Mouse (Mus musculus) myocyte (in vitro differentiated cells): ENCODE measurements around the gene Neil1. TPM values are rescaled to one million over a fixed set of nuclear protein-coding genes. Genes with fewer than 3 reads are reported as not detected.
A peak's percentile ranks its signal among the peaks of the same experiment; 100 is the strongest.

ENCODE experiments used
- H3K27me3 ChIP-seq: one replicate; pipeline ENCODE4 v1.6.1; 2011; ENCODE audit not compliant: control insufficient read depth, insufficient read depth, insufficient read length
- H3K36me3 ChIP-seq: one replicate; pipeline ENCODE4 v1.6.1; 2011; ENCODE audit not compliant: control insufficient read depth, insufficient read depth
- H3K4me2 ChIP-seq: one replicate; pipeline ENCODE4 v1.6.1; 2011; ENCODE audit warnings: low read depth, control low read depth
- H3K4me3 ChIP-seq: one replicate; pipeline ENCODE4 v1.5.1; 2011; ENCODE audit warnings: mild to moderate bottlenecking, control low read depth, moderate library complexity
- H3K79me2 ChIP-seq: one replicate; pipeline ENCODE4 v1.6.1; 2011; ENCODE audit not compliant: control insufficient read depth, insufficient read depth
- H3ac ChIP-seq: one replicate; pipeline ENCODE4 v1.6.1; 2011; ENCODE audit not compliant: control insufficient read depth, insufficient read length
- CEBPB ChIP-seq: IDR thresholded peaks from 2 replicates; pipeline ENCODE4 v1.6.1; 2011; ENCODE audit warnings: mild to moderate bottlenecking, moderate library complexity; ENCODE audit not compliant: poor library complexity, insufficient read depth, severe bottlenecking
- E2F4 ChIP-seq: IDR thresholded peaks from one replicate; pipeline ENCODE4 v1.6.1; 2011; ENCODE audit warnings: mild to moderate bottlenecking, control low read depth, moderate library complexity; ENCODE audit not compliant: insufficient read depth
- MAX ChIP-seq: IDR thresholded peaks from one replicate; pipeline ENCODE4 v1.6.1; 2011; ENCODE audit warnings: low read depth, mild to moderate bottlenecking, control low read depth
- MYOD1 ChIP-seq, 3 experiments: IDR thresholded peaks; one replicate each; pipeline ENCODE4 v1.6.1; 2011; ENCODE audit warnings: control low read depth in 2 of 3, low read depth in 2 of 3, mild to moderate bottlenecking in 2 of 3, moderate library complexity in 1 of 3; ENCODE audit not compliant: insufficient read length in 2 of 3, control insufficient read depth in 1 of 3
- MYOG ChIP-seq, 3 experiments: IDR thresholded peaks; one replicate each; pipeline ENCODE4 v1.6.1; 2011; ENCODE audit warnings: control low read depth in 2 of 3, low read depth in 2 of 3, mild to moderate bottlenecking in 2 of 3; ENCODE audit not compliant: insufficient read length in 2 of 3, control insufficient read depth in 1 of 3, insufficient read depth in 1 of 3
- POLR2A ChIP-seq: IDR thresholded peaks from one replicate; pipeline ENCODE4 v1.6.1; 2011; ENCODE audit warnings: low read depth, mild to moderate bottlenecking, control low read depth, moderate library complexity; ENCODE audit not compliant: insufficient read length
- POLR2AphosphoS2 ChIP-seq: IDR thresholded peaks from one replicate; pipeline ENCODE4 v1.6.1; 2011; ENCODE audit warnings: low read depth, control low read depth; ENCODE audit not compliant: insufficient read length
- REST ChIP-seq: IDR thresholded peaks from one replicate; pipeline ENCODE4 v1.6.1; 2011; ENCODE audit warnings: mild to moderate bottlenecking, control low read depth, moderate library complexity; ENCODE audit not compliant: insufficient read depth, insufficient read length
- SRF ChIP-seq: IDR thresholded peaks from one replicate; pipeline ENCODE4 v1.6.1; 2011; ENCODE audit warnings: low read depth; ENCODE audit not compliant: control insufficient read depth, insufficient read length
- TCF12 ChIP-seq: IDR thresholded peaks from one replicate; pipeline ENCODE4 v1.6.1; 2011; ENCODE audit warnings: mild to moderate bottlenecking, control low read depth; ENCODE audit not compliant: poor library complexity, insufficient read depth, severe bottlenecking
- TCF3 ChIP-seq: IDR thresholded peaks from one replicate; pipeline ENCODE4 v1.6.1; 2011; ENCODE audit warnings: low read depth, control low read depth; ENCODE audit not compliant: insufficient read length
- USF1 ChIP-seq: IDR thresholded peaks from one replicate; pipeline ENCODE4 v1.6.1; 2011; ENCODE audit warnings: low read depth, mild to moderate bottlenecking, control low read depth, moderate library complexity
- polyA plus RNA-seq: library from polyadenylated mRNA; unstranded; fragments of >200 nt; fragmentation: generic; extraction: Trizol; gene quantifications from one replicate; pipeline ENCODE4 v1.2.1, GENCODE M21; 2012; ENCODE audit warnings: missing spikeins

Gene Neil1
- polyA plus RNA-seq, 1 experiment, result 12.7 TPM

- no peak for TF ChIP-seq POLR2AphosphoS2
- H3K4me3 ChIP-seq, result peak overlapping the region; percentile 37
- H3K27me3 ChIP-seq, result no peaks in the 10 kb centered on the region
- no peaks in the 10 kb centered on the region for H3K36me3 ChIP-seq
- no peaks in the 10 kb centered on the region for H3K79me2 ChIP-seq
- no peak overlapping the region for H3ac ChIP-seq
- peak overlapping the region; percentile 89 for H3K4me2 ChIP-seq
These were observed 631 bp downstream of the Neil1 start for GRCm38 (mm10) chr9:57147205-57148143.

- no peaks in the 10 kb centered on the region for H3K79me2 ChIP-seq
- TF ChIP-seq MYOG (IDR thresholded peaks at IDR 0.05; ENCODE audit: control insufficient read depth in 1 of 3, insufficient read depth in 1 of 3, insufficient read length in 2 of 3, low read depth in 2 of 3), result no peak
- no peak for TF ChIP-seq USF1
- no peak for TF ChIP-seq MYOD1 (IDR thresholded peaks at IDR 0.05; ENCODE audit: control insufficient read depth in 1 of 3, insufficient read length in 2 of 3, low read depth in 2 of 3)
- no peak for TF ChIP-seq POLR2AphosphoS2
- TF ChIP-seq E2F4, result no peak
- no peak for TF ChIP-seq CEBPB
- TF ChIP-seq TCF12, result no peak
- TF ChIP-seq SRF, result no peak
- TF ChIP-seq MAX, result no peak
- TF ChIP-seq TCF3, result no peak
- H3K36me3 ChIP-seq, result no peaks in the 10 kb centered on the region
- H3K4me3 ChIP-seq, result peak overlapping the region; percentile 37
- peak overlapping the region; percentile 89 for H3K4me2 ChIP-seq
- no peak overlapping the region for H3ac ChIP-seq
- no peaks in the 10 kb centered on the region for H3K27me3 ChIP-seq
These were observed 1.5 kb downstream of the Neil1 start for GRCm38 (mm10) chr9:57146451-57147066.

GRCm38 (mm10) chr9:57144830-57145229 is 3.3 kb downstream of the Neil1 start:
- H3K79me2 ChIP-seq, result no peaks in the 10 kb centered on the region
- no peaks in the 10 kb centered on the region for H3K36me3 ChIP-seq
- H3K4me2 ChIP-seq, result no peak overlapping the region
- TF ChIP-seq TCF3 (no peak), TCF12 (no peak), MYOG (IDR thresholded peaks at IDR 0.05; ENCODE audit: control insufficient read depth in 1 of 3, insufficient read depth in 1 of 3, insufficient read length in 2 of 3, low read depth in 2 of 3) (no peak), E2F4 (no peak), CEBPB (no peak), MAX (no peak), POLR2A (no peak), MYOD1 (IDR thresholded peaks at IDR 0.05; ENCODE audit: control insufficient read depth in 1 of 3, insufficient read length in 2 of 3, low read depth in 2 of 3) (no peak), USF1 (no peak), POLR2AphosphoS2 (no peak), SRF (no peak), REST (no peak)
- H3K27me3 ChIP-seq, result no peaks in the 10 kb centered on the region
- H3ac ChIP-seq, result no peak overlapping the region
- no peak overlapping the region for H3K4me3 ChIP-seq

- no peak for TF ChIP-seq REST
- no peak for TF ChIP-seq POLR2A
- no peak for TF ChIP-seq CEBPB
- Histone ChIP-seq H3K27me3 (no peaks in the 10 kb centered on the region), H3K4me2 (no peak overlapping the region), H3ac (no peak overlapping the region), H3K79me2 (no peaks in the 10 kb centered on the region), H3K4me3 (no peak overlapping the region), H3K36me3 (peaks cover 4% of the 10 kb centered on the region)
These were observed 4.9 kb downstream of the Neil1 start for GRCm38 (mm10) chr9:57143212-57143611.
